7 mouse cellular contexts compared by ENCODE assay signal in genomic region chr15:82345820-82346470, GRCm38 (mm10). TPM values are rescaled to one million over a fixed set of nuclear protein-coding genes. Genes with fewer than 3 reads are reported as not detected.
DNase-seq lines count a peak whose midpoint lies in the region; ATAC-seq lines count a peak whose summit lies in the region.

No protein-coding gene starts in this region.

- peak; percentile 97 for ATAC-seq in intestine, embryonic 15.5 days

- intact Hi-C loops in gastrocnemius, postnatal 36 days (cut with DNase I): loop anchor here (10.0 kb wide), 1 partner anchor 181 kb away; no protein-coding TSS in a partner anchor
- intact Hi-C loops in left cerebral cortex, postnatal 25 days (cut with DNase I): no loop called here

- peaks cover 37% of the 10 kb centered on the region for H3K4me1 ChIP-seq in intestine, embryonic 15.5 days (replicated peaks)
- peaks cover 34% of the 10 kb centered on the region for H3K4me1 ChIP-seq in midbrain, embryonic 10.5 days

- peak; percentile 98 for DNase-seq in adrenal gland, adult 2 months
- DNase-seq in embryo, embryonic 11.5 days (ENCODE audit: low read depth, low spot score): peak; percentile 98
- DNase-seq in gastrocnemius, postnatal 36 days: peak; percentile 96 to 97
- peak; percentile 99 to 100 for DNase-seq in left cerebral cortex, postnatal 25 days (ENCODE audit: low spot score in 2 of 2)
- peak; percentile 98 for DNase-seq in midbrain, embryonic 10.5 days (ENCODE audit: low spot score)
- DNase-seq in right cerebral cortex, postnatal 4 days: peak; percentile 93

- peak overlapping the region; percentile 74 for H3K4me3 ChIP-seq in intestine, embryonic 15.5 days (replicated peaks)
- H3K4me3 ChIP-seq in midbrain, embryonic 10.5 days: peak overlapping the region; percentile 80

- peak overlapping the region; percentile 66 for H3K4me2 ChIP-seq in intestine, embryonic 15.5 days (replicated peaks)

- no peaks in the 10 kb centered on the region for H3K27me3 ChIP-seq in intestine, embryonic 15.5 days (replicated peaks)
- H3K27me3 ChIP-seq in midbrain, embryonic 10.5 days (ENCODE audit: low read depth, poor library complexity, severe bottlenecking): peaks cover 15% of the 10 kb centered on the region

- peak overlapping the region; percentile 77 for H3K9ac ChIP-seq in intestine, embryonic 15.5 days

- H3K27ac ChIP-seq in intestine, embryonic 15.5 days: peak overlapping the region; percentile 88
- H3K27ac ChIP-seq in midbrain, embryonic 10.5 days (replicated peaks): peak overlapping the region; percentile 95

- peaks cover 29% of the 10 kb centered on the region for H3K36me3 ChIP-seq in intestine, embryonic 15.5 days
- H3K36me3 ChIP-seq in midbrain, embryonic 10.5 days: peaks cover 38% of the 10 kb centered on the region

- no peaks in the 10 kb centered on the region for H3K9me3 ChIP-seq in intestine, embryonic 15.5 days
- H3K9me3 ChIP-seq in midbrain, embryonic 10.5 days (replicated peaks): no peaks in the 10 kb centered on the region

- WGBS in intestine, embryonic 15.5 days: under 1% methylated on average over 51 of the region's 51 CpGs
- WGBS in midbrain, embryonic 10.5 days: under 1% methylated on average over 51 of the region's 51 CpGs

RNA-seq across cellular contexts. Expression of gene Smdt1, which starts 7.2 kb away (rescaled TPM):
- total RNA-seq in adrenal gland, adult 2 months (2021): 100 to 1,000 TPM; 187 to 197 TPM
- 190 and 213 TPM in 2 replicates for polyA plus RNA-seq in adrenal gland, adult 2 months (2012; rRNA removed)
- 100 to 1,000 TPM; 116 to 123 TPM for total RNA-seq in gastrocnemius, postnatal 36 days (2021)
- polyA plus RNA-seq in intestine, embryonic 15.5 days (2015; fragmentation: Nextera tagmentation; extraction: Ambion mirVana): 277 and 308 TPM in 2 replicates
- 100 to 1,000 TPM; 136 to 138 TPM for total RNA-seq in left cerebral cortex, postnatal 25 days (2021)
- polyA plus RNA-seq in midbrain, embryonic 10.5 days (2016; fragmentation: Nextera tagmentation; extraction: Ambion mirVana): 253 and 265 TPM in 2 replicates

RNA-seq across cellular contexts. Expression of gene Pheta2, which starts 7.2 kb away (rescaled TPM):
- total RNA-seq in adrenal gland, adult 2 months (2021): 1 to 10 TPM in 1 of 2 experiments, under 1 TPM in 1; 0.40 to 1.1 TPM
- 0.44 and 0.55 TPM in 2 replicates for polyA plus RNA-seq in adrenal gland, adult 2 months (2012; rRNA removed)
- under 1 TPM; 0.37 to 0.51 TPM for total RNA-seq in gastrocnemius, postnatal 36 days (2021)
- polyA plus RNA-seq in intestine, embryonic 15.5 days (2015; fragmentation: Nextera tagmentation; extraction: Ambion mirVana): 13.1 and 13.4 TPM in 2 replicates
- total RNA-seq in left cerebral cortex, postnatal 25 days (2021): under 1 TPM; 0.46 to 0.53 TPM
- polyA plus RNA-seq in midbrain, embryonic 10.5 days (2016; fragmentation: Nextera tagmentation; extraction: Ambion mirVana): 4.2 and 5.4 TPM in 2 replicates

RNA-seq across cellular contexts. Expression of gene Naga, which starts 7.2 kb away (rescaled TPM):
- 10 to 100 TPM; 62.8 to 64.0 TPM for total RNA-seq in adrenal gland, adult 2 months (2021)
- polyA plus RNA-seq in adrenal gland, adult 2 months (2012; rRNA removed): 136 and 165 TPM in 2 replicates
- 10 to 100 TPM; 10.3 to 13.2 TPM for total RNA-seq in gastrocnemius, postnatal 36 days (2021)
- polyA plus RNA-seq in intestine, embryonic 15.5 days (2015; fragmentation: Nextera tagmentation; extraction: Ambion mirVana): 144 and 176 TPM in 2 replicates
- total RNA-seq in left cerebral cortex, postnatal 25 days (2021): 10 to 100 TPM; 30.4 to 38.0 TPM
- 22.4 and 27.2 TPM in 2 replicates for polyA plus RNA-seq in midbrain, embryonic 10.5 days (2016; fragmentation: Nextera tagmentation; extraction: Ambion mirVana)

RNA-seq across cellular contexts. Expression of gene Ndufa6, which starts 8.2 kb away (rescaled TPM):
- 100 to 1,000 TPM; 454 to 511 TPM for total RNA-seq in adrenal gland, adult 2 months (2021)
- polyA plus RNA-seq in adrenal gland, adult 2 months (2012; rRNA removed): 169 and 274 TPM in 2 replicates
- total RNA-seq in gastrocnemius, postnatal 36 days (2021): 100 to 1,000 TPM; 440 to 476 TPM
- 502 and 513 TPM in 2 replicates for polyA plus RNA-seq in intestine, embryonic 15.5 days (2015; fragmentation: Nextera tagmentation; extraction: Ambion mirVana)
- total RNA-seq in left cerebral cortex, postnatal 25 days (2021): 100 to 1,000 TPM; 191 to 196 TPM
- polyA plus RNA-seq in midbrain, embryonic 10.5 days (2016; fragmentation: Nextera tagmentation; extraction: Ambion mirVana): 258 and 270 TPM in 2 replicates

RNA-seq across cellular contexts. Expression of gene Cyp2d22, which starts 34.1 kb away (rescaled TPM):
- total RNA-seq in adrenal gland, adult 2 months (2021): 10 to 100 TPM; 37.9 to 39.6 TPM
- 51.0 and 66.2 TPM in 2 replicates for polyA plus RNA-seq in adrenal gland, adult 2 months (2012; rRNA removed)
- 10 to 100 TPM; 12.3 to 16.7 TPM for total RNA-seq in gastrocnemius, postnatal 36 days (2021)
- polyA plus RNA-seq in intestine, embryonic 15.5 days (2015; fragmentation: Nextera tagmentation; extraction: Ambion mirVana): 9.0 and 11.2 TPM in 2 replicates
- 10 to 100 TPM; 34.4 TPM for total RNA-seq in left cerebral cortex, postnatal 25 days (2021)
- 2.8 and 4.5 TPM in 2 replicates for polyA plus RNA-seq in midbrain, embryonic 10.5 days (2016; fragmentation: Nextera tagmentation; extraction: Ambion mirVana)

Comparison
In these comparisons a context has a peak if more than half of its experiments do, and no peak if none do; other contexts are left out.
1. Peak in every context shown above with its lines: DNase-seq, ATAC-seq, H3K4me3 ChIP-seq and H3K27ac ChIP-seq.